Mouse (Mus musculus): ENCODE results near the gene Helz. TPM values are rescaled to one million over a fixed set of nuclear protein-coding genes. Genes with fewer than 3 reads are reported as not detected.

The Helz gene
- total RNA-seq, 2 experiments from 2014 or later, result 26.6 TPM

DNA sequence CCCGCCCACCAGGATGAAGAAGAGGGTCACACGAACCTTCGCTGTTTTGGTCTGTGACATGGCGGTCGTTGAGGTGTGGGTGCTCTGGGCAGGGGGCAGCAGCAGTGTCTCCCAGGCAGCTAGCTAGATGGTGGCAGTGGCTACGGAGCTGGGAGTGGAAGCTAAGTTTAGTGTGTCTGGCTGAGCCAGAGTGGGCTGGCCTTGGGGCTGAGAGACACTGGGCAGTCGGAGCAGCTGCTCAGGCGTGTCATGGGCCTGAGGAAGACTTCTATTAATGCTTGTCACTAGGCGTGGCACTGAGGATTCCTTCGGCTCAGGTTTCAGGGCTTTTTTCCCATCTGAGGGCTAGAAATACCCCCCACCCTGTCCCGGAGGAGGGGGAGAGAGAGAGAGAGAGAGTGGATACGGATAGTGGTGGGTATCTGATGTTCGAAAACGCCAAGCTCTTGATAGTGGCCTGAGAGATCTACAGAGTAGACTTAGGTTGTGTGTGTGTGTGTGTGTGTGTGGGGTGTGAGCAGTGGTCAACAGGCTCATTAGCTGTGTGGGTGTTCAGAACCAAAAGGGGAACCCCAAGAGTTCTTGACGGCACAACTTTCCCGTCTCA lies 168.7 kb downstream of the Helz start, which contains the start of gene Cacng1:
Cacng1 (minus strand) TSS at position 191 of the 607 bp plus-strand sequence.
- no peak for DNase-seq (ENCODE audit: low spot score in 2 of 2)

DNA sequence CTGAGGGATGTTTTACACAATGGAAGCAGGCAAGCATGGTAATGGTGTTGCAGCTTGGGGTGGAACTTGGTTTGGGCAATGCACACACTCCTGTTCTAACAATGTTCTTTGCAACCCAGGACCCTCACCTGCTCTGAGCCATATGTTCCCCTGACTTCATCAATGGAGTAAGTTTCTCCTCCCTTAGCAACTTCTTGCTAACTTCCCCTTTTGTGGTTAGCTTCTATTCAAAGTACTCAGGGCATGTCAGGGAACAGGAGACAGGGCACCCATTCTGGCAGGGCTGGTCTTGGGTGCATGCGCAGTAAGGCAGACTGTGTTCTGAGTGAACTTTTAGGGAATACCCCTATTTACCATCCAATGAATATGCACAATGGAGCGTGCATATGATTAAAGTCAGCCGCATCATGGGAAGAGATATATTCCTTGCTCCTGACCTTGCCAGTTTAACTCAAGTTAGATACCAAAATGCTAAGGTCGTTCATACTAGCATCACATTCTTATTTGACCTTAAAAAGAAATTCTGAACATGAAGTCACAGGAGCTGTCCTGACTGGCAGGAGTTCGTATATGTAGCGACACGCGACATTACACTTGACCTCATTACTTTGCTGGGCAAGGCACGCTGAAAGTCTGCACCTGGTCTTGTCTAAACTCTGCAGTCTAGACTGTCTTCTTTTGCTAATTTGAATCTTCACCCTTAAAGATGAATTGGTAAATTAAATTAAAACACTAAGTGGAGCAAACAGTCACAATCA lies 172.7 kb downstream of the Helz start:
- DNase-seq (ENCODE audit: low spot score in 2 of 2), result no peak

DNA sequence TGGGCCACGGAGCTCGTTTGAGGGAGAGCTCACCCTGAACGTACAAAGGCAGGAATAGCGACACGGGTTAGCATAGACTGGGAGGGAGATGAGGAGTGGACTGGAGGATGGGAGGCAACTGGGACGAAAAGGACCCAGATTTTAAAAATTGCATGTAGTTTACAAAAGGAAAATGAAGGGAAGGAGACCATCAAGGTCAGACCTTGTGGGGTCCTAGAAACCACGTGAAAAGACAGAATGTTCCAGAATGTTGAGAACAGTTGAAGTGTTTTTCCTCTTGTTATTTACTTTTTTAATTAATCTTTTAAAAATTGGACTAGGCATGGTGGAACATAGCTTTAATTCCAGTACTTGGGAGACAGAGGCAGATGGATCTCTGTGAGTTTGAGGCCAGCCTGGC lies 173.3 kb downstream of the Helz start:
- no peak for DNase-seq (ENCODE audit: low spot score in 2 of 2)

DNA sequence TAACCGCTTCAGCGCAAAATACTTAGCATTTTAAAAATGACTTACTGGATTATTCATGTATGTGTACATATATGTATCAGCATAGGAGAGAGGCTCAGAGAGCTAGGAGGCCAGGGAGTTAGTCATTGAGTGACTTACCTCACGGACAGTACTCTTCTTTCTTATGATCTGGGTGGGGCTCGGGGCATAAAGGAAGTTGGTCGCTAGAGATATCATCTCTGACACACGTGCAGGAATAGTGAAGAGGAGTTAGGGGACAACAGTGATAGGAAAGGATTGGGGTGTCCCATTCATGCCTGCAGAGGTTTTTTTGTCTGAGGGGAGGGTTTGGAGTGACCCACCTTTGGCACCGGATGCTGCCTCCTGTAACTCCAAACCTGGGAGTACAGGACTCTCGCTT lies 176.9 kb downstream of the Helz start:
- no peak for DNase-seq (ENCODE audit: low spot score in 2 of 2)

DNA sequence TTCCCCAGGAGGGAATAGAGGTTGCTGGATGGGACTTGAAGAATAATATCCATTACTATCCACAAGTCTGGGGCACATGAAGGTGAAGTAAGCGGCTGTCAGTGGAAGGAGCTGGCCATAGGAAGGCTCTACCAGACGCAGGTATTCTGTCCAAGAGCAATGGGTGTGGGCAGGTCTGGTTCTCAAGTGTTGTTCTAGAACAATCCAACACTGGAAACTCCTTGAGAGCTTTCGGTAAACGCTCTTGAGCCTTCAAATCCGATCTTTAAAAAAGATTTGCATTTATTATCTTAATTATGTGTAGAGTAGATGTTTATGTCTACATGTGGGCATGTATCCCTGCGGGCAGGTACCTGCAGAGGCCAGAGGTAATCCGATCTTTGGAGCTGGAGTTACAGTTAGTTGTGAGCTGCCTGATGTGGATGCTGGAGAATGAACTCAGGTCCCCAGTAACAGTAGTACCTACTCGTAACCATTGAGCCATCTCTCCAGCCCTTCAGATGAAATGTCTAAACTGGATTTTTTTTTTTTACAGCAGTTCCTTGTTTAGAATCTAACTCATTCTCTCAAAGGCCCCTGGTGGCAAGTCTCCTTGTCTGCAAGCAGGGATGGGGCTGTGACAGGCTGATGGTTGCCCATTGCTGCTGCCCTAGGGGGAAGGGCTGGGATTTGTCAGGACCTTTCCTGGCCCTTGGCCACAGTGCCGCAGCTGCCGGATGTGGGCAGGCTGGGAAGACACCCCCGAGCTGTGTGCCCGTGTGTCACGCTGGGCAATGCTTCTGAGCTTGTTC lies 180.5 kb downstream of the Helz start:
- no peak for DNase-seq (ENCODE audit: low spot score in 2 of 2)

DNA sequence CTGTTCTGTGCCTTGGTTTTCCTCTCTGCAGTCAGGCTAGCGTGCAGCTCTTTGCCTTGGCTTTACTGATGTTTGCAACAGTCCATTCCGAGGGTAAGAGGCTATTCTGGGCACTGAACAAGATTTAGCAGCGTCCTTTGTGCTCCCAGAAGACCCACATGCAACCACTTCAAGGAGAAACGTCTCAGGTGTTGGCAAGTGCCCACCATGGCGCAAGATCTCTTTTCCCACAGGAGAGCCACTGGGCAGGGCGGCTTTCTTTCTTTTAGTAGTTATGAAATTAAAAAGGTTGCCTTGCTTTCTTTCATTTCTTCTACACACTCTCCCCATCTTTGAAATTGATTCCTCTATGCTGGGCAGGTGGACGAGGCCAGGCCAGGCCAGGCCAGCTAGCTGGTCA lies 181.4 kb downstream of the Helz start:
- DNase-seq (ENCODE audit: low spot score in 2 of 2), result no peak

- no peak for DNase-seq (ENCODE audit: low spot score in 2 of 2)
Observed at GRCm38 (mm10) chr11:107730940-107731339, 183.2 kb downstream of the Helz start.

DNA sequence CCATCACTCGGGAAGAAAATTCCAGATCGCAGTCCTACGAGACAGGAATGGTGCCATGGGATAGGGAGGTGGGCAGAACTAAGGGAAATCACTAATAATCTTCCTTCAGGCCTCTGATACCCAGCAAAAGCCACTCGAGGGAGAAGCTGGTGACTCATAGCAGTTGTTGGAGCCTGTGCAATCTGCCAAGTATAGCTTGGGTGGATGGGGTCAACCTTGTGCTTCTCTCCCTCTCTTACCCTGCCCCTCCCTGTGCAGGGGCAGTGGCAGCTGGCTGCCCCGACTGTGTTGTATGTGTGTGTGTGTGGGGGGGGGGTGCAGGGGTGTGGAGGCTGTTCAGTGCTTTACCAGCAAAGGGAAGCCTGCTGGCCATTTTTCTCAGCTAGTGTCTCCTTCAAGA lies 183.8 kb downstream of the Helz start:
- DNase-seq (ENCODE audit: low spot score in 2 of 2), result no peak

- no peak for DNase-seq (ENCODE audit: low spot score in 2 of 2)
Observed at GRCm38 (mm10) chr11:107734133-107734532, 186.4 kb downstream of the Helz start.

GRCm38 (mm10) chr11:107737886-107738285 lies 190.2 kb downstream of the Helz start:
- DNase-seq (ENCODE audit: low spot score in 2 of 2), result no peak

DNA sequence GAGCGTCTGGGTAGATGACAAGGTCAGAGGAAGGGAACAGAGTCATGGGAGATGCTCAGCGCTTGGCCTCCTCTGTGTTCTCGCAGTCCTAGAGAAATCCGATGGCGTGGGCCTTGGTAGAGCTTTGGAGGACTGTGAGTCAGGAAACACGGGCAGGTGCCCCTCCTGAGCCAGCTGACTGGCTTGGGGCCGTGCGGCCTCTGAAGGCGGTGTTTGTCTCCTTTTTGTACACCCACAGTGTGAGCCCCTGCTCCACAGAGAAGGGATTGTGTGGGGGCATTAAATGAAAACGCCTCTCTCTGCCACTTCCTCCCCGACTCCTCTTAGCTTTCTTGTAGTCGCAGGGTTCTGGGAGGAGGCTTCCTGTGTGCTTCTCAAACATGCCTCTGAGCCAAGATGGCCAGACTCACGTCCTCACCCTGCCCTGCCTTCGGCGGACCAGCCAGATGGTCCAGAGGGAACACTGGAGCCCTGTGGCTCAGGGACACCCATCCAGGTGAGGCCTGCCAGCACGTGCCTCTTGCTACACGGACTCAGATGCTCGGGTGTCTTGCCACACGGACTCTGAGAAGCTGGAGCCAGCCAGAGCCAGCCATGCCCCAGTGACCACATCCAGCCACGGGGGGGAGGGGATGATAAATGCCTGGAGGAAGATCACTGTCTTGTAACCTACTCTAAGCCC lies 190.8 kb downstream of the Helz start:
- no peak for DNase-seq (ENCODE audit: low spot score in 2 of 2)

- DNase-seq (ENCODE audit: low spot score in 2 of 2), result no peak
Observed at GRCm38 (mm10) chr11:107743100-107743499, 195.4 kb downstream of the Helz start.

Small RNA genes lying within 50 kb of the gene (microRNA-seq; reads per million reads assigned to microRNA genes)
- gene Mir6932 (ENCODE audit: borderline number of aligned reads in 2 of 2), result 0 reads per million in 2 experiments

Other genes with a start within 250 kb of the Helz start
- gene Pitpnc1, start 77.2 kb upstream of the Helz start, total RNA-seq (2021), result 10 to 100 TPM; 13.3 to 16.1 TPM
- 10 to 100 TPM; 95.1 to 95.5 TPM for gene Psmd12, start 68.4 kb upstream of the Helz start, total RNA-seq (2021)
- under 1 TPM in 1 of 2 experiments, not detected in 1; 0.22 TPM for gene Cacng1, start 168.6 kb downstream of the Helz start, total RNA-seq (2021)
- 1 to 10 TPM in 1 of 2 experiments, under 1 TPM in 1; 0.96 to 1.2 TPM for gene Cacng4, start 246.6 kb downstream of the Helz start, total RNA-seq (2021)